Mouse (Mus musculus) limb, embryonic 12.5 days (tissue): ENCODE results near the gene Crebzf. TPM values are rescaled to one million over a fixed set of nuclear protein-coding genes. Genes with fewer than 3 reads are reported as not detected.

Experiments used
- ATAC-seq: fragments of 200-750 bp; cut with Nextera tagmentation; 2 replicates; pipeline ENCODE4 v1.8.0; 2017; ENCODE audit warnings: low read depth, moderate TSS enrichment; ENCODE audit not compliant: insufficient number of reproducible peaks, insufficient read depth, low FRiP score, low TSS enrichment
- H3K27ac ChIP-seq: fragments of 300-500 bp; sonication (generic); 2 replicates; pipeline ENCODE4 v1.5.1; 2016; ENCODE audit warnings: mild to moderate bottlenecking, moderate library complexity
- H3K27me3 ChIP-seq: fragments of 300-500 bp; sonication (generic); 2 replicates; pipeline ENCODE4 v1.6.1; 2016; ENCODE audit warnings: mild to moderate bottlenecking, moderate library complexity
- H3K36me3 ChIP-seq: fragments of 300-500 bp; sonication (generic); 2 replicates; pipeline ENCODE4 v1.6.1; 2016; ENCODE audit warnings: mild to moderate bottlenecking, moderate library complexity
- H3K4me1 ChIP-seq: fragments of 300-500 bp; sonication (generic); replicated peaks from 2 replicates; pipeline ENCODE4 v1.6.1; 2016
- H3K4me2 ChIP-seq: fragments of 300-500 bp; sonication (generic); 2 replicates; pipeline ENCODE4 v1.6.1; 2016; ENCODE audit warnings: mild to moderate bottlenecking, moderate library complexity
- H3K4me3 ChIP-seq: fragments of 300-500 bp; sonication (generic); replicated peaks from 2 replicates; pipeline ENCODE4 v1.5.1; 2016; ENCODE audit warnings: mild to moderate bottlenecking
- H3K9ac ChIP-seq: fragments of 300-500 bp; sonication (generic); replicated peaks from 2 replicates; pipeline ENCODE4 v1.6.1; 2016; ENCODE audit warnings: mild to moderate bottlenecking, moderate library complexity
- H3K9me3 ChIP-seq: fragments of 300-500 bp; sonication (generic); 2 replicates; pipeline ENCODE4 v1.6.1; 2016; ENCODE audit warnings: mild to moderate bottlenecking, moderate library complexity
- WGBS: fragments of 180-500 bp; shearing (Covaris S2); methylation state at CpG from one replicate; pipeline ENCODE4 v1.1.7; 2016; 5-methylcytosine and 5-hydroxymethylcytosine counted together
- polyA plus RNA-seq: library from polyadenylated mRNA; unstranded; fragments of >200 nt; fragmentation: Nextera tagmentation; extraction: Ambion mirVana; gene quantifications from 2 replicates; pipeline ENCODE4 v1.2.1, GENCODE M21; 2016

Gene Crebzf
- polyA plus RNA-seq, 1 experiment from 2014 or later, result 59.5 TPM

GRCm38 (mm10) chr7:90482607-90483006, 40.1 kb downstream of the Crebzf start:
- WGBS, result 93% methylated on average over 2 of the region's 2 CpGs
- Histone ChIP-seq H3K9me3 (no peaks in the 10 kb centered on the region), H3K9ac (no peak overlapping the region), H3K4me2 (no peak overlapping the region), H3K27ac (no peak overlapping the region), H3K36me3 (no peaks in the 10 kb centered on the region), H3K4me3 (no peak overlapping the region), H3K4me1 (no peaks in the 10 kb centered on the region), H3K27me3 (peaks cover 1% of the 10 kb centered on the region)
- ATAC-seq, result no peak

Other genes starting within 250 kb of the Crebzf start
- not detected in 2 replicates for gene Ccdc83, start 177.0 kb upstream of the Crebzf start, polyA plus RNA-seq
- gene Sytl2, start 140.5 kb upstream of the Crebzf start, polyA plus RNA-seq, result 8.9 and 10.9 TPM in 2 replicates
- gene Ccdc89, start 16.2 kb upstream of the Crebzf start, polyA plus RNA-seq, result 2.4 and 2.8 TPM in 2 replicates
- gene Tmem126a, start 14.5 kb downstream of the Crebzf start, polyA plus RNA-seq, result 114 TPM in 2 replicates
- gene Tmem126b, start 33.3 kb downstream of the Crebzf start, polyA plus RNA-seq, result 37.1 and 39.4 TPM in 2 replicates
- gene Dlg2, start 33.9 kb downstream of the Crebzf start, polyA plus RNA-seq, result 2.3 and 2.7 TPM in 2 replicates